Mouse (Mus musculus): Measurements from ENCODE around the gene Gucd1. TPM values are rescaled to one million over a fixed set of nuclear protein-coding genes. Genes with fewer than 3 reads are reported as not detected.

Gene Gucd1
- polyA plus RNA-seq, 1 experiment from 2014 or later, result 40.4 TPM

- Histone ChIP-seq H3K4me1 (replicated peaks; ENCODE audit: control insufficient read depth, insufficient read depth, low read length) (no peaks in the 10 kb centered on the region), H3K27ac (ENCODE audit: low read depth) (no peak overlapping the region), H3K4me2 (ENCODE audit: low read length) (no peak overlapping the region), H3K27me3 (replicated peaks; ENCODE audit: control insufficient read depth, insufficient read depth, low read length) (no peaks in the 10 kb centered on the region), H3K9ac (ENCODE audit: low read length) (no peak overlapping the region), H3K9me3 (ENCODE audit: control insufficient read depth, low read length) (no peaks in the 10 kb centered on the region), H3K4me3 (ENCODE audit: low read depth, low read length) (no peak overlapping the region), H3K36me3 (ENCODE audit: control insufficient read depth, insufficient read depth, low read length) (no peaks in the 10 kb centered on the region)
- DNase-seq (ENCODE audit: low spot score) (no peak), ATAC-seq (replicated peaks; ENCODE audit: low FRiP score, low TSS enrichment, low read depth) (no peak)
- 87% methylated on average over 7 of the region's 7 CpGs for WGBS
Measured at GRCm38 (mm10) chr10:75339377-75339776, 178.4 kb downstream of the Gucd1 start.

- DNase-seq (ENCODE audit: low spot score) (no peak), ATAC-seq (replicated peaks; ENCODE audit: low FRiP score, low TSS enrichment, low read depth) (no peak)
- Histone ChIP-seq H3K36me3 (ENCODE audit: control insufficient read depth, insufficient read depth, low read length) (no peaks in the 10 kb centered on the region), H3K4me2 (ENCODE audit: low read length) (no peak overlapping the region), H3K4me1 (replicated peaks; ENCODE audit: control insufficient read depth, insufficient read depth, low read length) (no peaks in the 10 kb centered on the region), H3K27me3 (replicated peaks; ENCODE audit: control insufficient read depth, insufficient read depth, low read length) (no peaks in the 10 kb centered on the region), H3K9ac (ENCODE audit: low read length) (no peak overlapping the region), H3K27ac (ENCODE audit: low read depth) (no peak overlapping the region), H3K9me3 (ENCODE audit: control insufficient read depth, low read length) (no peaks in the 10 kb centered on the region), H3K4me3 (ENCODE audit: low read depth, low read length) (no peak overlapping the region)
- WGBS, result 82% methylated on average over 5 of the region's 5 CpGs
Measured at GRCm38 (mm10) chr10:75338852-75339251, 178.9 kb downstream of the Gucd1 start.

- H3K4me3 ChIP-seq (ENCODE audit: low read depth, low read length), result no peak overlapping the region
- no peaks in the 10 kb centered on the region for H3K9me3 ChIP-seq (ENCODE audit: control insufficient read depth, low read length)
- H3K27ac ChIP-seq (ENCODE audit: low read depth), result no peak overlapping the region
- no peak overlapping the region for H3K4me2 ChIP-seq (ENCODE audit: low read length)
- DNase-seq (ENCODE audit: low spot score) (no peak), ATAC-seq (replicated peaks; ENCODE audit: low FRiP score, low TSS enrichment, low read depth) (no peak)
- WGBS, result 77% methylated on average over 10 of the region's 10 CpGs
- no peaks in the 10 kb centered on the region for H3K4me1 ChIP-seq (replicated peaks; ENCODE audit: control insufficient read depth, insufficient read depth, low read length)
- no peaks in the 10 kb centered on the region for H3K36me3 ChIP-seq (ENCODE audit: control insufficient read depth, insufficient read depth, low read length)
- no peak overlapping the region for H3K9ac ChIP-seq (ENCODE audit: low read length)
- H3K27me3 ChIP-seq (replicated peaks; ENCODE audit: control insufficient read depth, insufficient read depth, low read length), result no peaks in the 10 kb centered on the region
Measured at GRCm38 (mm10) chr10:75337231-75337630, 180.5 kb downstream of the Gucd1 start.

GRCm38 (mm10) chr10:75335075-75335474 lies 182.7 kb downstream of the Gucd1 start:
- H3K27me3 ChIP-seq (replicated peaks; ENCODE audit: control insufficient read depth, insufficient read depth, low read length), result no peaks in the 10 kb centered on the region
- H3K9me3 ChIP-seq (ENCODE audit: control insufficient read depth, low read length), result no peaks in the 10 kb centered on the region
- H3K27ac ChIP-seq (ENCODE audit: low read depth), result no peak overlapping the region
- DNase-seq (ENCODE audit: low spot score) (no peak), ATAC-seq (replicated peaks; ENCODE audit: low FRiP score, low TSS enrichment, low read depth) (no peak)
- no peaks in the 10 kb centered on the region for H3K36me3 ChIP-seq (ENCODE audit: control insufficient read depth, insufficient read depth, low read length)
- no peak overlapping the region for H3K4me3 ChIP-seq (ENCODE audit: low read depth, low read length)
- H3K4me1 ChIP-seq (replicated peaks; ENCODE audit: control insufficient read depth, insufficient read depth, low read length), result no peaks in the 10 kb centered on the region
- H3K9ac ChIP-seq (ENCODE audit: low read length), result no peak overlapping the region
- no peak overlapping the region for H3K4me2 ChIP-seq (ENCODE audit: low read length)
- 85% methylated on average over 6 of the region's 6 CpGs for WGBS

- WGBS, result 65% methylated on average over 7 of the region's 7 CpGs
- Histone ChIP-seq H3K4me2 (ENCODE audit: low read length) (no peak overlapping the region), H3K27ac (ENCODE audit: low read depth) (no peak overlapping the region), H3K9ac (ENCODE audit: low read length) (no peak overlapping the region), H3K9me3 (ENCODE audit: control insufficient read depth, low read length) (no peaks in the 10 kb centered on the region), H3K4me1 (replicated peaks; ENCODE audit: control insufficient read depth, insufficient read depth, low read length) (no peaks in the 10 kb centered on the region), H3K27me3 (replicated peaks; ENCODE audit: control insufficient read depth, insufficient read depth, low read length) (no peaks in the 10 kb centered on the region), H3K36me3 (ENCODE audit: control insufficient read depth, insufficient read depth, low read length) (no peaks in the 10 kb centered on the region), H3K4me3 (ENCODE audit: low read depth, low read length) (no peak overlapping the region)
- ATAC-seq (replicated peaks; ENCODE audit: low FRiP score, low TSS enrichment, low read depth) (no peak), DNase-seq (ENCODE audit: low spot score) (no peak)
Measured at GRCm38 (mm10) chr10:75334175-75334574, 183.6 kb downstream of the Gucd1 start.

GRCm38 (mm10) chr10:75333176-75333776 lies 184.5 kb downstream of the Gucd1 start:
- no peak overlapping the region for H3K27ac ChIP-seq (ENCODE audit: low read depth)
- no peaks in the 10 kb centered on the region for H3K36me3 ChIP-seq (ENCODE audit: control insufficient read depth, insufficient read depth, low read length)
- H3K4me3 ChIP-seq (ENCODE audit: low read depth, low read length), result no peak overlapping the region
- H3K9ac ChIP-seq (ENCODE audit: low read length), result no peak overlapping the region
- ATAC-seq (replicated peaks; ENCODE audit: low FRiP score, low TSS enrichment, low read depth) (no peak), DNase-seq (ENCODE audit: low spot score) (no peak)
- no peak overlapping the region for H3K4me2 ChIP-seq (ENCODE audit: low read length)
- no peaks in the 10 kb centered on the region for H3K27me3 ChIP-seq (replicated peaks; ENCODE audit: control insufficient read depth, insufficient read depth, low read length)
- H3K9me3 ChIP-seq (ENCODE audit: control insufficient read depth, low read length), result no peaks in the 10 kb centered on the region
- 92% methylated on average over 23 of the region's 23 CpGs for WGBS
- H3K4me1 ChIP-seq (replicated peaks; ENCODE audit: control insufficient read depth, insufficient read depth, low read length), result no peaks in the 10 kb centered on the region

- no peaks in the 10 kb centered on the region for H3K36me3 ChIP-seq (ENCODE audit: control insufficient read depth, insufficient read depth, low read length)
- H3K27me3 ChIP-seq (replicated peaks; ENCODE audit: control insufficient read depth, insufficient read depth, low read length), result no peaks in the 10 kb centered on the region
- H3K9ac ChIP-seq (ENCODE audit: low read length), result no peak overlapping the region
- H3K4me2 ChIP-seq (ENCODE audit: low read length), result no peak overlapping the region
- H3K4me1 ChIP-seq (replicated peaks; ENCODE audit: control insufficient read depth, insufficient read depth, low read length), result no peaks in the 10 kb centered on the region
- H3K4me3 ChIP-seq (ENCODE audit: low read depth, low read length), result no peak overlapping the region
- no peak overlapping the region for H3K27ac ChIP-seq (ENCODE audit: low read depth)
- DNase-seq (ENCODE audit: low spot score) (no peak), ATAC-seq (replicated peaks; ENCODE audit: low FRiP score, low TSS enrichment, low read depth) (no peak)
- 81% methylated on average over 3 of the region's 3 CpGs for WGBS
- H3K9me3 ChIP-seq (ENCODE audit: control insufficient read depth, low read length), result no peaks in the 10 kb centered on the region
Measured at GRCm38 (mm10) chr10:75332268-75332667, 185.5 kb downstream of the Gucd1 start.

GRCm38 (mm10) chr10:75328201-75328704 lies 189.5 kb downstream of the Gucd1 start:
- no peak overlapping the region for H3K4me2 ChIP-seq (ENCODE audit: low read length)
- H3K36me3 ChIP-seq (ENCODE audit: control insufficient read depth, insufficient read depth, low read length), result no peaks in the 10 kb centered on the region
- 42% methylated on average over 4 of the region's 4 CpGs for WGBS
- no peaks in the 10 kb centered on the region for H3K27me3 ChIP-seq (replicated peaks; ENCODE audit: control insufficient read depth, insufficient read depth, low read length)
- no peak overlapping the region for H3K27ac ChIP-seq (ENCODE audit: low read depth)
- ATAC-seq (replicated peaks; ENCODE audit: low FRiP score, low TSS enrichment, low read depth) (no peak), DNase-seq (ENCODE audit: low spot score) (no peak)
- H3K4me1 ChIP-seq (replicated peaks; ENCODE audit: control insufficient read depth, insufficient read depth, low read length), result no peaks in the 10 kb centered on the region
- no peaks in the 10 kb centered on the region for H3K9me3 ChIP-seq (ENCODE audit: control insufficient read depth, low read length)
- no peak overlapping the region for H3K4me3 ChIP-seq (ENCODE audit: low read depth, low read length)
- no peak overlapping the region for H3K9ac ChIP-seq (ENCODE audit: low read length)

- H3K4me3 ChIP-seq (ENCODE audit: low read depth, low read length), result no peak overlapping the region
- H3K4me1 ChIP-seq (replicated peaks; ENCODE audit: control insufficient read depth, insufficient read depth, low read length), result no peaks in the 10 kb centered on the region
- H3K27ac ChIP-seq (ENCODE audit: low read depth), result no peak overlapping the region
- no peaks in the 10 kb centered on the region for H3K9me3 ChIP-seq (ENCODE audit: control insufficient read depth, low read length)
- no peak overlapping the region for H3K4me2 ChIP-seq (ENCODE audit: low read length)
- DNase-seq (ENCODE audit: low spot score) (no peak), ATAC-seq (replicated peaks; ENCODE audit: low FRiP score, low TSS enrichment, low read depth) (no peak)
- 70% methylated on average over 11 of the region's 11 CpGs for WGBS
- H3K36me3 ChIP-seq (ENCODE audit: control insufficient read depth, insufficient read depth, low read length), result no peaks in the 10 kb centered on the region
- H3K9ac ChIP-seq (ENCODE audit: low read length), result no peak overlapping the region
- H3K27me3 ChIP-seq (replicated peaks; ENCODE audit: control insufficient read depth, insufficient read depth, low read length), result no peaks in the 10 kb centered on the region
Measured at GRCm38 (mm10) chr10:75327081-75327480, 190.7 kb downstream of the Gucd1 start.

Data from intestine, embryonic 14.5 days (tissue).